8 mouse cellular contexts compared by ENCODE assay signal in the genomic region with DNA sequence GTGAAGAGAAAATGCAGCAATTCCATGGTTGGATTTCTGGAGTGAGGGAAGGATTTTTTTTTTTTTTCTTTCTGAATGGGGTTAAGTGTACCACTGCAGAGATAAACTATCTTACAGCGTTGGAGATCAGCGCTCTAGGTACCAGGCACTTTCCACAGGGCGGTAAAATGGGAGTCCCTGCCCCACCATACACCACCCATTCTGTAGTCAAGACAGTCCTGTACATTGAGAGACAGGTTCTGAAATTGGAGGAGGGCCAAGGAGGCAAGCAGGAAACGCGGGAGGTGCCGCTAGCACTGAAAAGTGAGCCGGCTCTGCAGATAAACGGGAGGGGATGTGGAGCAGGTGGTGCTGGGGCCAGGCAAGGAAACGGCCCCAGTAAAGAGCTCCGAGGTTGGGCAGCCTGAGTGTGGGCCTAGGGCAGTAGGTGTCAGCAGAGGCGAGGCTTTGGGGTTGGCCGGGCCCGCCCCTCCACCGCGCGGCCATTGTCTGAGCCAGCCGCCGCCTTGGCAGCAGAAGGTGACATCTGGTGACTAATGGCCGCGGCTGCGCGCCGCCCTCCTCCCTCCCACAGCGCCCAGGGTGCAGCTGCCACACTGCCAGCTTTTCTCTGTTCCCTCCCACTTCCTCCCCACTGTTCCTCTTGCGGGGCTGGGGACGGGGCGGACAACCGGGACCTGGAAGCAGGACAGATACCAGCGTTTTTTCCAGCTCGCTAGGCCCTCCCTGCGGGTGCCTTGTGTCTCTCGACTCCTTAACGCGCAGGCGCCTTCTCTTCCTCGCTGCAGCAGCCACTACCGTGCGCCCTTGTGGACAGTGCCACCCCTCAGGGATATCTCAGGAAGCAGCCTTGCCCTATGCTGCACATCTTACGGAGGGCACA.
DNase-seq lines count a peak whose midpoint lies in the region; ATAC-seq and TF ChIP-seq lines count a peak whose summit lies in the region.

No protein-coding gene starts in this region.

- peak; percentile 67 for TF ChIP-seq CTCF in layer of hippocampus, adult 2 months (conservative IDR thresholded peaks at IDR 0.05)
- TF ChIP-seq CTCF in lung, adult 2 months (IDR thresholded peaks at IDR 0.05; ENCODE audit: insufficient read depth, low read length), result peak; percentile 26; the same call in 1 of the 2 replicates

- peak; percentile 62 for DNase-seq in ES-CJ7 (ENCODE audit: low read depth, low spot score)
- peak; percentile 90 to 95 for DNase-seq in cerebellum, adult 18-20 months
- peak; percentile 81 for DNase-seq in forelimb bud, embryonic 11.5 days (ENCODE audit: low read depth, low spot score)
- peak; percentile 91 for DNase-seq in heart, postnatal 4 days
- DNase-seq in layer of hippocampus, adult 2 months (ENCODE audit: low spot score in 2 of 2), result peak; percentile 84 to 87
- DNase-seq in lung, adult 2 months, result peak; percentile 80
- DNase-seq in testis, postnatal 10 days (ENCODE audit: low spot score), result peak; percentile 84

- H3K9ac ChIP-seq in neural tube, embryonic 15.5 days (replicated peaks), result peak overlapping the region; percentile 53

- no peaks in the 10 kb centered on the region for H3K9me3 ChIP-seq in neural tube, embryonic 15.5 days (replicated peaks)

- no peaks in the 10 kb centered on the region for H3K27me3 ChIP-seq in neural tube, embryonic 15.5 days (replicated peaks)

- peak overlapping the region; percentile 48 for H3K4me3 ChIP-seq in layer of hippocampus, adult 2 months
- peak overlapping the region; percentile 47 for H3K4me3 ChIP-seq in lung, adult 2 months (replicated peaks; ENCODE audit: extremely low read depth, low read depth, low read length)
- H3K4me3 ChIP-seq in neural tube, embryonic 15.5 days (replicated peaks), result peak overlapping the region; percentile 33

- H3K4me1 ChIP-seq in lung, adult 2 months (ENCODE audit: control insufficient read depth, insufficient read depth, low read length), result peaks cover 6% of the 10 kb centered on the region
- peaks cover 26% of the 10 kb centered on the region for H3K4me1 ChIP-seq in neural tube, embryonic 15.5 days

- 0 out of 2 replicates have a peak, but pooled peaks have one; percentile 38 for TF ChIP-seq POLR2A in lung, adult 2 months (IDR thresholded peaks at IDR 0.05; ENCODE audit: borderline replicate concordance, extremely low read depth, low read depth, low read length)

- WGBS in lung, adult 2 months, result 1% methylated on average over 39 of the region's 39 CpGs
- under 1% methylated on average over 39 of the region's 39 CpGs for WGBS in neural tube, embryonic 15.5 days

- no peaks in the 10 kb centered on the region for H3K36me3 ChIP-seq in neural tube, embryonic 15.5 days

- peak overlapping the region; percentile 90 for H3K27ac ChIP-seq in layer of hippocampus, adult 2 months
- peak overlapping the region; percentile 92 for H3K27ac ChIP-seq in neural tube, embryonic 15.5 days (replicated peaks)

- peak overlapping the region; percentile 62 for H3K4me2 ChIP-seq in neural tube, embryonic 15.5 days

- peak; percentile 95 for ATAC-seq in neural tube, embryonic 15.5 days (ENCODE audit: low FRiP score)

Comparison
In these comparisons a context has a peak if more than half of its experiments do, and no peak if none do; other contexts are left out.
1. Peak in every context shown above with its lines: DNase-seq, ATAC-seq, H3K4me3 ChIP-seq and H3K27ac ChIP-seq.